Mouse (Mus musculus) granulocyte monocyte progenitor cell, adult 5-6 weeks (primary cell): Measurements from ENCODE around the gene Znrd1as. TPM values are rescaled to one million over a fixed set of nuclear protein-coding genes. Genes with fewer than 3 reads are reported as not detected.
A peak's percentile ranks its signal among the peaks of the same experiment; 100 is the strongest.

ENCODE experiments used
- ATAC-seq: replicated peaks from 2 replicates; pipeline ENCODE4 v1.8.0; 2016; ENCODE audit warnings: mild to moderate bottlenecking, moderate TSS enrichment, inconsistent platforms; ENCODE audit not compliant: poor library complexity, severe bottlenecking
- total RNA-seq, 2 experiments: library from RNA; stranded (forward) in 1 of 2; stranded (reverse) in 1 of 2; fragments of 200-712, 200-1000 nt in 1 of 2; fragments of >200 nt in 1 of 2; fragmentation: Nextera tagmentation in 1 of 2; gene quantifications; 2 replicates each; pipeline ENCODE4 v1.2.3; 2014 to 2017

Gene Znrd1as
- total RNA-seq (2014; fragmentation: Nextera tagmentation) (1.1 and 5.5 TPM in 2 replicates), total RNA-seq (2017) (9.1 and 11.2 TPM in 2 replicates)

DNA sequence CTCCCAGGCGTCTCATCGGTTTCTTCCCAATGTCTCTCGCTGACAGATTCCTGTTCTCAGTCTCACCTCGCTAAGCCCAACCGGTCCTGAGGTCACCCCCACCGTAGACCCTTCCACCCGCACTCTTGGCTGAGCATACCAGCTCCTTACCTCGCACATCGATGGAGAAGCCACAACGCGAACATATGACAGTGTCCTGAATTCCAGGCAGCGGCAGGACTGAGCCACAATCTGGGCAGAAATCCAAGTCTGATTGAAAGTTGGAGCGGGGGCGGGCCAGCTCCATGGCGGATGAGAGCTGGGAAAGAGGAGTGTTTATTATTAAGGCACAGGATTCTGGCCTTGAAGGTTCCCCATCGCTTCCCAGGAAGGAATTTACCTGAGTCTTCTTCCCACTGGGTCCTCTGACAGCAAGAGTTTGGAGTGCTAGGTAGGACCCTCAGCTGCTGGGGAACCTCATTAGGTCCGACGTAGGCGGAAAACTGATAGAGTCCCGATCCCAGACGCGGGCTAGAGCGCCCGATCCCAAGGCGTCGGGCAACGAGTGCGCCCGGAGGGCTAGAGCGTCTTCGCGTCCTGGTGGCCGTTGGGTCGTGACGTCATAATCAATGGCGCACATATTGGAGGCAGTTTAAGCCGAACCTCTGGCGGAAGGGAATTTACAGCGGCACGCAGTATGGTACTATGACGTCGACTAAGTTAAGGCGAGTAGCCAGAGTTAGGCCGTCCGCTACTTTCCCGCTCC is at the start of gene Znrd1as, which contains the start of gene Znrd1:
Znrd1as (plus strand) TSS at position 594 of the 745 bp plus-strand sequence.
Znrd1 (minus strand) TSS at position 561 of the 745 bp plus-strand sequence.
- peak; percentile 99 for ATAC-seq

DNA sequence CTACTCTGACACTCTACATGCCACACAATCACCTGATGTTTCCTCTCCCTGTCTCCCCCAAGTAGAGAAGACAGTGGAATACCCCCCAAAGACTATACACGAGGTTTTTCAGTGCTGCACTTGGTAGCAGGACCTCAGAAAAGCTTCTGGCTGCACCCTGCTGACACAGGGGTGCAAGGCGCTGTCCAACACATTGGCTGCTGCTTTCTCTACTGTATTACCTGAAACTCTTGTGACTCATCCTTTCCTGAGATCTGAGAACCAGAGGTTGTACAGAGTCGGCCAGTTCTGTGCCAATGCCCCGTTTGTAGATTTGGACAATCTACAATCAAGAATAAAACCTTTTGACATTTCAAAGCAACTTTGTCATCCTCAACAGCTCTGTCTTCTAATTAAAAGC is 48.6 kb upstream of the Znrd1as start:
- ATAC-seq = no peak

DNA sequence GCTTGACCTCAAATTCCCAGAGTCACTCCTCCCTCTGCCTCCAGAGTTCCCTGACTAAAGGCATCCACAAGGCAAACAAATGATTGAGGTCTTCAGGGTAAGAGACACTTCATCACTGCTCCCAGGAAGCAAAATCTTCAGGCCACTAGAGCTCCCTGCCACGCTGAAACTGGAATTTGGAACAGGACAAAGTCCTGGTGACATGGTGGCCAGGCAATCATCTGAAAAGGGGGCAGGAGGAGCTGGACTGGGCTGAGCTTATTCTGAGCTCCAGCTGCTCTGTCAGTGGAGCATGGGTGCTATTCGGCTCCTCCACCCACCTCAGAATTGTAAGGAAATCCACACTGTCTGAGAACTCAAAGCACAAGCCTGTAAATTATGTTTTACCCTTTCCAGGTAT is 46.4 kb upstream of the Znrd1as start:
- ATAC-seq = no peak

DNA sequence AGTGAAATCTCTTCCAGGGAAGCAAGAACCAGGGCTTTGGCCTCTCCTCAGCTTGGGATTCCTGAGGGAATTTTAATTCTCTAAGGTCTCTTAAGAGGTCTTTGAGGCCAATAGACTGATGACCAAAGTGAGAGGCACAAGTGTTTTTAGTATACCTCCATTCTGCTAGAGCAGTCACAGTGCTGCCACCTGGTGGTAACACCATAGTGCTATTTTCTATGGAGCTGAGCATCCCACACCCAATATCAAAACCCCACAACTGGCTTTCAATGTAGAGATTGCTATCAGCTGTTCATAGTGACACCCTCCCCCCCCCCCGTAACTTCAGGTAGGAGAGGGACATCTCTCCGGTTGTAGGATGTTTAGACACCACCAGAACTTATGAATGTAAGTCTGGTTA is 44.3 kb upstream of the Znrd1as start:
- peak; percentile 77 for ATAC-seq

DNA sequence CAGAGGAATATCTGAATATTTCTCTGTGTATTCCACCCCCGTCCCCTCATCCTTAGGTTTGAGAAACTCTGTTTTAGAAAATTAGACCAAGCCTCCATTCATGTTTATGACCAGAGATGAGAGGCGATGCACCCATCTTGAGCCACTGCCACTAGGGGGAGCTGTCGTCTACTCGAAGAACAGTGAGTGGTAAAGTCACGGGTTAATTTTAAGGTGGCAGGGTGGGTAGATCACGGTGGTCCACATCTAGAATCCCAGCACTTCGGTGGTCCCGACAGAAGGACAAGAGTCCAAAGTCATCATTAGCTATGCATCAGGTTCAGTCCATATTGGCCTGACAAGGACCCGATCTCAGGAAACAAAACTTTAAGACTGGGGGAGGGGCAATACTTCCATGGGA is 43.3 kb upstream of the Znrd1as start:
- peak; percentile 62; the same call in 1 of the 2 replicates for ATAC-seq

DNA sequence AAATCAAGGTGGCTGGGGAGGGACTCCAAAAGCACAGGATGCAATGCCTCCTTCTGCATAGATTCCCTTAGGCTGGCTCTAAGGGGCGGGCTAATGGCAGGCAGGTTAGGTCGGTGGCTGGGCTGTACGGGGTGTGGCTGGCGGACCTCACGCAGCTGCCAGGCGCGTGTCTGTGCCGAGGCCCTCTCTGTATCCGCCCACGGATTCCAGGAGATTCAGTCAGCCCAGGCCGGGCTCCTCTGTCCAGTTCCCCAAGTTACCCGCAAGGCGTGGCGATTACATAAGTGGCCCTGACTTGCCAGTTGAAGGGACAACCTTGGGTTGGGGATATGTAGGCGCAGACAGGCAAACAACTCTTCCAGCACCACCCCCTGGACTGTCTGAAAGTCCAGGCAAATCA is 38.2 kb upstream of the Znrd1as start:
- ATAC-seq = no peak

DNA sequence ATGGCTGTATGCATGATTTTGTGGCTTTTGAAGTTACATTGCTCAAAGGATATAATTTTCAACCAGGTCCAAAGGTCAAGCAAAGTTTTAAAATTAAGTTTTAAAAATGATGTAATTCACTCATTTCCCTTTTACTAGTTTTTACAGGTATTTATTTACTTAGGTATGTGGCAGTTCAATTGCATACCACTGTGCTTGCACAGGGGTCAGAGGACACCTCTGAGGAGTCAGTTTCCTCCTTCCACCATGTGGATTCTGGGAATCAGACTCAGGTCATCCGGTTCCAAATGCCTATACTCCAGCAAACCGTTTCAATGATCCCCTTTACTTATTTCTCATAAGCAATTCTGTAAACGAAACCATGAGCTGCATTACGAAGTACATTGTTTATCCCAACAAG is 35.7 kb upstream of the Znrd1as start:
- ATAC-seq = no peak

DNA sequence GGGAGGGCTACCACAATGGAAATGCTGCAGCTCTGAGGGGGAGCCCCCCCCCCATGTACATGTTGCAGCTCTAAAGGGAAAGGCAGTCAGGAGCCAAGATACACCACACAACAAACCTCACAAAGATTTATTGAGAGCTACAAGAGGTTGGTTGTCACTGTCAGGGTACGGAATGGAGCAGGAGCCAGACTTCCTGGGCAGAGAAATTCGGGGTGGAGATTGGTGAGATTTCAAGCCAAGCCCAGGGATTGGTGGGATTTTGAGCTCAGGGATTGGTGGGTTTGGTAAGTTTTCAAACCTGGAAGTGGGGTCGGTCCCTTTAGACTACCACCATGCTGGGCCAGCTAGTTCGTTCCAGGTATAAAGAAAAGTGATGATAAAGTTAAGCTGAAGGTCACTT is 34.9 kb upstream of the Znrd1as start:
- ATAC-seq = no peak

DNA sequence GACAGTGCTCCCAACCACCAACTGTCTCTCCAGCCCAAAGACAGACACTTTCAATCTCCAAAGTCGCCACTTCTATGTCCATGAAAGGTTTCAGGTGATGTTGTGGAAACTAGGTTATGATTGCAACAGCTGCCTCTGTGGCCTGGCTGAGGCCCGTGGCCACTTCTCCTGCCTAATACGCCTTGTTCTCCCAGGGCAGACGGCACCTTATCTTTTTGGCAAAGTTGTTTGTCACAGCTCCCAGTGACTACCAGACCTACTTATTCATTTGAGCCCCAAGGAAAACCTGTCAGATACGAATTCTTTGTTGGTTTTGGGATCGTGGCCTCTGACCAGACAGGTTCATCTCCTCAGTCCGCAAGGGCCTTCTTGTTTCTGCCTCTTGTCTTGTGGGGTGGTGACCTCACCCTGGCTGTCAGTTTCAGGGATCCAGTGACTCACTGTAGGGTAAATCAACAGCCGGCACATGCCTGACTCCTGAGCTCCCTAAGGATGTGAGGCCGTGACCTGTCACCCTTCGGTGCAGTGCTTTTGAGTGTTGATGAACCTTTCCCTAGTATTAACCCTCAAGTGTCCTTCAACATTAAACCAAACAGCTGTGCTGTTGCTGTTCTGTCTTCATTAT is 30.8 kb upstream of the Znrd1as start:
- ATAC-seq = no peak

DNA sequence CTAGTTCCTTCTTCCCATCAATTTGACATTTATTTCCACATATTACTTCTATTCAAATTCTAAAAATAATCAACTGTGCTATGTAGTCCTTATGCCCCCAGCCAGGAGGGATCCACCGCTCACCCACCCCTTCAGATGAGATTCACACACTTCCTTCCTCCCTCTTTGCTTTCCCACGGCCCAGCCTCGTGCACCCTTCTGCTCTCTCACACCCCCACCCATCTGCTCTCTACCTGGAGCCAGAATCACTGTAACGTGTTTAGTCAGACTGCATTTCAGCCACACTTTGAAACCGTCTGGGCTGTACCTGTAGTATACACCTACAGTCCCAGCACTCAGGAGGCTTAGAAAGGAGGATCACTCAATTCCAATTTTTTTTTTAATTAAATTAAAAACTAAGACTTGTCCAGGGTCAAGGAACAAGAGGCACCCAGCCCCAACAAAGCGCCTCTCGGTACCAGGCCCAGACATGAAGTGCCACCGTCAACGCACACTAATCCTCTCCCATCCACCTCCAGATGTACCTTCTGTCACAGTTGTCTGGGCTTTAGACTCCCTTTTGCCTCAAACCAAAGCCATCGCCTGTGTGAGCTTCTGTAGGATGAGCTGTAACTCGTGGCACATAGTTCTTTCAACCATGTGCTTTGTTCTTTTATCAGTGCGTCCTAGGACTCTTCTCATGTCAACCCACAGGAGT is 29.0 kb upstream of the Znrd1as start:
- ATAC-seq = no peak

DNA sequence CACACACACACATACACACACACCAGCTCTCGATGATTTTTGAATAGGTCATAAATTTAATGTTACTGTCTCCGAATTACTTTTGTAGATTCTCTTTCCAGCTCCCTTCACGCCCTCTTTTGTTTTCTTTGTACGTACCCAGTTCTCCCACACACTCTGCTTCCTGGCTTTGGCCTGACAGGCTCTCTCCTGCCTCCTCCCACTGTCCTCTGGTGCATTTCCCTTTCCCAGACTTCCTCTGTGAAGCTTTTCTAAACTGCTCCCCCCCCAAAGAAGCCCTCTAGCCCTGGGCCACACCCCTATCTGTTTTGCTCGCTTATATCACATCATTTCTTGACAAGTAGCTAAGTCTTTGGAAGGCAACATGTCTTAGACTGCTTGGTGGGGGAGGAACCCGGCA is 28.2 kb upstream of the Znrd1as start:
- no peak for ATAC-seq

DNA sequence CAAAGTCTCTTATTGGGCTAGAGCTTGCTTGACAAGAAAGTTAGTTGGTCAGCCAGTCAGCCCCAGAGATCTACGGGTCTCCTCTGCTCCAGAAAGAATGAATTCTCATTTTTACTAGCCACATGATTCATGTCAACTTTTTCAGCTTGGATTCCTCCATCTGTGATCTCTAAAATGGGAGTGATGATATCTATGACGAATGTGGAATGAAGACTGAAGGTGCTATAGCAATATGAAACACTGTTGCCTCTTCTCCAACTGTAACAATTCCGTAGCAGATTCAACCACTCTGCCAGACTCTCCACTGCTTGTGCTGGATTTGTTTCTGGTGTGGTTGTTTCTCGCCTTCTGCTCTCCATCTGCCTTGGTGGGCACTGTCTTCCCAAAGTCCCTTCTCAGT is 27.3 kb upstream of the Znrd1as start:
- ATAC-seq = no peak

DNA sequence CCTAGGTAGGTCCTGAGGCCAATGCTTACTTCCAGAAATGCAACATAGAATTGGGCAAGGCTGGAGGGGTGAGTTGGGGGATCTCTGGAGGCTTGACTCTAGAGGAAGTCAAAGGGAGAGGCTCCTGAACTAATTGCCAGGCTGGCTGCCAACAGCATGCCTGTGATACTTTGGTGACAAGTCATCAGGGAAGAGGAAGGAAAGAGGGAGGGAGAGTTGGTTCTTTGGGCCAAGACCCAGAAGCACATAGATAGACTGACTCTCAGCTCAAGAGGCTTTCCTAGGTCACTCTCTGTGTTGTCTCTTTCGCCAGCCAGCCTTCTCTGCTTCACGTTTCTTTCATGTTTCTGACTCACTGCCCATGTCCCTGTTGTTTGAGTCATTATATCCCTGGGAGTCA is 26.6 kb upstream of the Znrd1as start:
- no peak for ATAC-seq

DNA sequence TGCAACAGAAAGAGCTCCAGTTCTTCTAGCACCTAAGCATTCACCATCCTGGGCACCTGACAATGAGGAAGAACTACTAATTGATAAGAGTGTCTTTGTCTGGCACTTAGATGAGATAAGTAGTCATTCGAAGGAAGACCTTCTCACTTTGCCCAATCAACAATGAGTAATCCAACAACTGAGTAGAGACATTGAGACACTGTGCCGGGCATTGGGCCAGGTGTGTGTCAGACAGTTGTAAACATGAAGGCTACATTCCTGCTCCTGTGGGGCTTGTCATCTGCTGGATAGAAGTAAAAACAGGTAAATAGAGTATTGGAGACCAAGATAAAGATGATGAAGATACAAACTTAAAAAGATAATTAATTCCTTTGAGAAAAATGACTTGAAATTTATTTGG is 20.3 kb upstream of the Znrd1as start:
- ATAC-seq = no peak

DNA sequence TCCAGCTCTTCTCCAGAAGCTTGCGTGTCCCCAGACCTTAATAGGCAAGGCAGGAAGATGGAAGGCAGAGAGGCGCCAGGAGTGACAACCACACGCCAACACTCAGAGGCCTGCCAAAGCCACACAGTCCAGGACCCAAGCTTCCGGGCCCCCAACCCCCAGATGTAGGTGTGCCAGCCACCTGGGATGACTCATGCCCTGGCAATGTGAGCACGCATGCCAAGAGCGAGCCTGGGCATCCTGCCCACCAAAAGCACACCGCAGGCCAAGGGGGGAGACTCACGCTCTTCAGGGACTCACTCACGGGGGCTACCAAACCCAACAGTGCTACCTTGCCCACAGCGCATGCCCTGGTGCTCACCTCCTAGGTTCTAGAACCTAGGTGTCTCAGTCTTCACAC is 16.0 kb upstream of the Znrd1as start:
- ATAC-seq = peak; percentile 1; the same call in 1 of the 2 replicates

DNA sequence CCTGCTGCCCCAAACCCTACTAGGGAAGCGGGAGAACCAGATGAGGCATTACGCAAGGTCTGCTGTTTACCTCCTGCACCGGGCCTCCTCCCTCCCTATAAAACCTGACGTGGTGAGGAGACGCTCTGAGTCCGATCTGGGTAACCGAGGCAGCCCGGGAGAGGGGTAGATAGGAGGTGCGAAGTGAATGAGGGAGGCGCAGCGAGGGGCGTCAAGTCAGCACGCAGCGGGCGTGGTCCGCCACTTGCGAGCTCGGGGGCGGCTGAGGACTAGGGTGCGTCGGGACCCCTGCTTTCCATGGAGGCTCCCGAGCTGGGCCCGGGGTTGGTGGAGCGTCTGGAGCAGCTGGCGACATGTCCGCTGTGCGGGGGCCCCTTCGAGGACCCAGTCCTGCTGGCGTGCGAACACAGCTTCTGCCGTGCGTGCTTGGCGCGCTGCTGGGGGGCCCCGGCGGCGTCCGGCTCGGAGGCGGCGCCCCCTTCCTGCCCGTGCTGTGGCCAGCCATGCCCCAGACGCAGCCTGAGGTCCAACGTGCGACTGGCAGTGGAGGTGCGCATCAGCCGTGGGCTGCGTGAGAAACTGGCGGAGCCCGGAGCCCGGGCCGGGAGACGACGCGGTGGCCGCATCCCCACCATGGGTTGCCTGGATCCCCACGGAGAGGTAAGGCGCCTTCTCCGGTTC is 15.5 kb upstream of the Znrd1as start, which contains the start of gene Rnf39:
Rnf39 (plus strand) TSS at position 128 of the 681 bp plus-strand sequence.
- ATAC-seq = peak; percentile 36

DNA sequence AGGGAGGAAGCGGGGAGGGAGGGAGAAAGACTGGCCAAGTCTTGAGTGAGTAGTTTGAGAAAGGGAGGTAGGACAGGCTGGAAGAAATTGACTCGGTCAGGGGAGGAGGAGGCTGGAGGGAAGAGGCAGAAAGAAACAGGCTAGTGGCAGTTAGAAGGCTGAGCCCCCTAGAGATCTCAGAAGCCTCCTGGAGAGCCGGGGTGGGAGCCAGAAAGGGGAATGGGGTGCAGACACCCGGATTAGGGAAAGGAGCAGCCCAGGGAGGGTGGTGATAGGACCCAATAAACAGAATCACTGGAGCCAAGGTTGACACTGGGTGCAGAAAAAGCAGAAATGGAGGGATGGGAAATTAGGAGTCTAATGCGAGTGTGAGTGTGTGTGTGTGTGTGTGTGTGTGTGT is 14.7 kb upstream of the Znrd1as start:
- no peak for ATAC-seq

DNA sequence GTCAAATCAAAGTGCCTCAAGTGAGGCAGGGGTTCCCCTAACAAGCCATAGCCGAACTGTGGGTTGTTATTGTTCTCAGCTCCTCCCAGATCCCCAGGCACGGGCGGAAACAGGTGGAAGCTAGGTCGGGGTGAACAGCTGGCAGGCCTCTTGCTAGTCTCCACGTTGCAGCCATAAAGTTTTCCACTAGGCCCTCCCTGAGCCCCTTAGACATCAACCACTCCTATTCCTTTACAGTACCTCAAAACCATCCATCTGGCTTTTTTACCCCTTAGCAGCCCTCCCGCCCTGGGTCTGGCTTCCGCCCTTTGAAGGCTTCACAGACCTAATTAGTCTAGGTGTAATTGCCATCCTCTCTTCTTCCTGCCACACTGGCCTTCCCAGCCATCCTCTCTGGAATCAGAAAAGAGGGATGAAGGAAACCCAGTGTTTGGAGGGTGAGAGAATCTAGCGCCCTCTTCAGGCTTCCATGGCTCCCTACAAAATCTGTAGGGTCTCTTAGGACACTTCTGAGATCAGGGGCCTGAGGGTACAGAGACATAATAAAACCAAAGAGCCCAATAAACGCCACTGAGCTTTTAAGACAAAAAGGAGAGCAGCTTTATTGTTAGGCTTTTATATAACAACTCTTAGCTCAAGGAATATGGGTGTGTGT is 14.1 kb upstream of the Znrd1as start:
- ATAC-seq = no peak

DNA sequence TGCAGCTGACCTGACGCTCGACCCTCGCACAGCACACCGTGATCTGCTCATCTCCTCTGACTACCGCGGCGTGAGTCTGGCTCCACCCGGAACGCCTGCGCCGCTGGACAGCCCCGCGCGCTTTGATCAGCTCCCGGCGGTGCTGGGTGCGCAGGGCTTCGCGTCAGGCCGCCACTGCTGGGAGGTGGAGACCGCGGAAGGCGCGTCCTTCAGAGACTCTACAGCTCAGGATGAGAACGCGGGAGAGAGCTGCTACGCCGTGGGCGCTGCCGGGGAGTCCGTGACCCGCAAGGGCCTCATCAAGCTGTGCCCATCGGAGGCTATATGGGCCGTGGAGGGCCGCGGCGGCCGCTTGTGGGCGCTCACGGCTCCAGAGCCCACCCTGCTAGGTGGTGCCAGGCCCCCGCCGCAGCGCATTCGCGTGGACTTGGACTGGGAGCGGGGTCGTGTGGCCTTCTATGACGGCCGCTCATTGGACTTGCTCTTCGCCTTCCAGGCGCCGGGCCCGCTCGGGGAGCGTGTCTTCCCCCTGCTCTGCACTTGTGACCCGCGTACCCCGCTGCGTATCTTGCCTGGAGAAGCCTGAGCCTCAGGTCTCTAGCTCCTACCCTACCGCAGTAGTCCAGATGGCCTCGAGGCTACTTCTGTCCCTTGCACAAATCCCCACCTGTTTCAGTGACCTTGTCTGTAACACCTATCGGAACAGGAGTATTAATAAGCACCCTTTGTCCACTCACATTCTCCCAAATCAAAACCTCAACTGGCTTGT is 11.2 kb upstream of the Znrd1as start:
- ATAC-seq = peak; percentile 17
